Comparison of ENCODE assay signal across 8 mouse cellular contexts in the genomic region with DNA sequence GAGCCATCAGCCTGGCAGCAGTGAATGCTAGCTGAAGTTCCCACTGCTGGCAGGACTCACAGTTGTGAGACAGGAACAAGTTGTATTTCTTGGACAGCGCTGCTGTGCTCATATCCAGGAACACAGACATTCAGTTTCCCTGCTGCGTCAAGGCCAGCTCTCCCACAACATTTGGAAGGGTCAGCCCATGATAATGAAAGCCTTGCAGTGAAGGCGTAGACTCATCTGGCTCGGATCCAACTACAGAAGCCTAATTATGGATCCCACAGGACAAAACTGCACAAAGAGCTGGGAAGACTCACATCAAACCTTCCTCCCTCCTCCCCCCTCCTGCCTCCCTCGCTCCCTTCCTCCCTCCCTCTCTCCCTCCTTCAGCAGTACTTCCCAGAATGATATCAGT. TPM values are rescaled to one million over a fixed set of nuclear protein-coding genes. Genes with fewer than 3 reads are reported as not detected.
DNase-seq lines count a peak whose midpoint lies in the region; ATAC-seq lines count a peak whose summit lies in the region.

No protein-coding gene starts in this region.

- WGBS in hindbrain, embryonic 15.5 days: 18% methylated on average over 5 of the region's 5 CpGs
- whole genome bisulfite sequencing in midbrain, embryonic 16.5 days: 24% methylated on average over 4 of the region's 5 CpGs

- peak; percentile 76 for DNase-seq in adrenal gland, adult 2 months
- DNase-seq in cerebellum, adult 18-20 months: peak; percentile 5 to 10
- DNase-seq in gastrocnemius, postnatal 10 days: peak; percentile 32
- DNase-seq in left cerebral cortex, adult 11 months (ENCODE audit: low spot score): peak; percentile 51
- peak; percentile 61 to 78 for DNase-seq in urinary bladder, postnatal 4 days (ENCODE audit: low spot score in 2 of 2)

- ATAC-seq in hindbrain, embryonic 15.5 days (ENCODE audit: low FRiP score, low read depth): peak; percentile 75
- ATAC-seq in midbrain, embryonic 16.5 days: peak; percentile 54
- no peak for ATAC-seq in erythroblast, adult 5-6 weeks (replicated peaks; ENCODE audit: low FRiP score, poor library complexity, severe bottlenecking)

- 0 out of 2 replicates have a peak overlapping the region, but pooled peaks have one; percentile 3 for H3K4me2 ChIP-seq in hindbrain, embryonic 15.5 days
- no peak overlapping the region for H3K4me2 ChIP-seq in midbrain, embryonic 16.5 days (ENCODE audit: low read length)

- H3K36me3 ChIP-seq in hindbrain, embryonic 15.5 days: no peaks in the 10 kb centered on the region
- no peaks in the 10 kb centered on the region for H3K36me3 ChIP-seq in midbrain, embryonic 16.5 days (ENCODE audit: control insufficient read depth, insufficient read depth, low read length)

- H3K27ac ChIP-seq in hindbrain, embryonic 15.5 days (replicated peaks): peak overlapping the region; percentile 51; the same call in 1 of the 2 replicates
- H3K27ac ChIP-seq in midbrain, embryonic 16.5 days (ENCODE audit: low read length): peak overlapping the region; percentile 32; the same call in 1 of the 2 replicates

- H3K4me3 ChIP-seq in hindbrain, embryonic 15.5 days: no peak overlapping the region
- H3K4me3 ChIP-seq in midbrain, embryonic 16.5 days (ENCODE audit: low read depth, low read length): no peak overlapping the region

- H3K9me3 ChIP-seq in hindbrain, embryonic 15.5 days: no peaks in the 10 kb centered on the region
- H3K9me3 ChIP-seq in midbrain, embryonic 16.5 days (replicated peaks; ENCODE audit: control insufficient read depth, low read length, poor library complexity, severe bottlenecking): no peaks in the 10 kb centered on the region

- peaks cover 8% of the 10 kb centered on the region for H3K4me1 ChIP-seq in hindbrain, embryonic 15.5 days (replicated peaks)
- peaks cover 4% of the 10 kb centered on the region for H3K4me1 ChIP-seq in midbrain, embryonic 16.5 days (ENCODE audit: control insufficient read depth, insufficient read depth, low read length)

- H3K9ac ChIP-seq in hindbrain, embryonic 15.5 days: no peak overlapping the region
- H3K9ac ChIP-seq in midbrain, embryonic 16.5 days (ENCODE audit: low read depth, low read length): no peak overlapping the region

- H3K27me3 ChIP-seq in hindbrain, embryonic 15.5 days: no peaks in the 10 kb centered on the region
- no peaks in the 10 kb centered on the region for H3K27me3 ChIP-seq in midbrain, embryonic 16.5 days (ENCODE audit: control insufficient read depth, insufficient read depth, low read depth, low read length)

RNA-seq across cellular contexts. Expression of a gene that starts 18.9 kb away (rescaled TPM):
- total RNA-seq in adrenal gland, adult 2 months (2021): under 1 TPM; 0.06 to 0.07 TPM
- polyA plus RNA-seq in adrenal gland, adult 2 months (2012; rRNA removed): 0.02 TPM in 1 of 2 replicates, not detected in the other
- total RNA-seq in gastrocnemius, postnatal 10 days (2021): under 1 TPM; 0.68 to 0.92 TPM
- polyA plus RNA-seq in hindbrain, embryonic 15.5 days (2015; fragmentation: Nextera tagmentation; extraction: Ambion mirVana): not detected in 2 replicates
- polyA plus RNA-seq in midbrain, embryonic 16.5 days (2015; fragmentation: Nextera tagmentation; extraction: Ambion mirVana): not detected in 2 replicates
- total RNA-seq in erythroblast, adult 5-6 weeks (2015; ENCODE audit: low replicate concordance): not detected in 2 replicates
- not detected in 2 replicates for total RNA-seq in erythroblast, adult 5-6 weeks (2017; ENCODE audit: low replicate concordance)

RNA-seq across cellular contexts. Expression of a gene that starts 34.0 kb away (rescaled TPM):
- 1 to 10 TPM; 1.9 to 5.3 TPM for total RNA-seq in adrenal gland, adult 2 months (2021)
- 0.10 and 0.24 TPM in 2 replicates for polyA plus RNA-seq in adrenal gland, adult 2 months (2012; rRNA removed)
- under 1 TPM in 1 of 2 experiments, not detected in 1; 0.12 TPM for total RNA-seq in gastrocnemius, postnatal 10 days (2021)
- polyA plus RNA-seq in hindbrain, embryonic 15.5 days (2015; fragmentation: Nextera tagmentation; extraction: Ambion mirVana): 0.69 and 0.74 TPM in 2 replicates
- polyA plus RNA-seq in midbrain, embryonic 16.5 days (2015; fragmentation: Nextera tagmentation; extraction: Ambion mirVana): 0.17 and 0.58 TPM in 2 replicates
- not detected in 2 replicates for total RNA-seq in erythroblast, adult 5-6 weeks (2015; ENCODE audit: low replicate concordance)
- total RNA-seq in erythroblast, adult 5-6 weeks (2017; ENCODE audit: low replicate concordance): not detected in 2 replicates

Comparison
In these comparisons a context has a peak if more than half of its experiments do, and no peak if none do; other contexts are left out.
1. DNase-seq: peak in every context shown above with its lines; median percentile 76 in adrenal gland, adult 2 months; 70 in urinary bladder, postnatal 4 days; 51 in left cerebral cortex, adult 11 months; 32 in gastrocnemius, postnatal 10 days; 8 in cerebellum, adult 18-20 months.